Mouse (Mus musculus) embryonic fibroblast, embryonic 13.5 days (primary cell): ENCODE measurements at regions not wholly inside any gene's neighbourhood (a gene's known extent, or its start where the extent isn't known, plus 50 kb on each side); places are given as distances from the start of the nearest gene placed in this dataset.

Source experiments
- CTCF ChIP-seq: IDR thresholded peaks from 2 replicates; pipeline ENCODE4 v1.5.1; 2011; ENCODE audit warnings: mild to moderate bottlenecking, control low read depth, low read length, moderate library complexity, borderline replicate concordance; ENCODE audit not compliant: insufficient read depth
- POLR2A ChIP-seq: IDR thresholded peaks from 2 replicates; pipeline ENCODE4 v1.6.1; 2011; ENCODE audit warnings: low read depth, mild to moderate bottlenecking, control low read depth, low read length, moderate library complexity

DNA sequence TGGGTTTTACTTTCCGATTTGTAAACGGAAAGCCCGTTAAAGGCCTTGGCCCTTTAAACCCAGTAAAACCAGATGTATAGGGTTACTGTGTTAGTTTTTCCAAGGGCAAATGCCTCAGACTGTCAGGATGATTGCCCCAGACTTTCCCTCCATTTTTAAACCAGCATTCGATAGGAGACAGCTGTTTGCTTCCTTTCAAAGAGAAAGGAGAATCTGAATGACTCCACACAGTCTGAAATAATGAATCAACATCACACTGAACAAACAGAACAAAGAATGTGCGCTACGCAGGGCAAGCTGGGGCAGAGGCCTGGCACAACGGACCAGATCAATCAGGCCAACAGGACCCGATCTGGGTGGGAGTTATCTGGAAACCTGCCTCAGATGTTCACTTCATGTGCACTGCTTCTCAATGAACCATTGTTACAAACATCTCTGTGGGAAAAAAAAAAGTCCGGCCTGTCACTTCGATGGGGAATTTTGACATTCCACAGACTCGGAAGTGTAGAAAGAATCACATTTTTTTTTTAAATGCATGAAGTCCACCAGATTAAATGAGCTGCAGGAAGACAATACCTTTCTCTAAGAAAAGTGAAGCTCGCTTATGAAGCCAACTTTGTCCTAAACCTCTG, 97.0 kb upstream of the Parp11 start:
- no peak for TF ChIP-seq POLR2A
- no peak for TF ChIP-seq CTCF
